Mouse (Mus musculus): ENCODE measurements around the gene Plekhm1.

Plekhm1 gene

DNA sequence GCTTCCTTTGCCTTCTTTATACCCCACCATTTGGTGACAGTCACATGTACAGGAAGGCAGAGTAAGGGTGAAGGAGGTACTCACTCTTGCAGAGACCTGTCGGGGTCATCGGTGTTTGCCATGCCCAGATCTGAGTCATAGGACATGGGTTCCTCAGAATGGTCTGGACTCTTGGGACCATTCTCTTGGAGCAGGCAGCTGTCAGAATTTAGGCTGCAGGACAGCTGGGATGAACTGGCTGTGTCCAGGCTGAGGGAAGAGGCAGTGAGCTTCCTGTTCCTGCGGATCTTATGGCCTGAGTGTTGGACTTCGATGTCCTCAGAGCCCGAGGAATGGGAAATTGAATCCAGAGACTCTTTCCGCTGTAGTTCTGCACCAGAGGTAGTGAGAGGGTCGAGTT, 17.9 kb downstream of the Plekhm1 start:
- in situ Hi-C loops (cut with MboI, MseI): no loop called here

DNA sequence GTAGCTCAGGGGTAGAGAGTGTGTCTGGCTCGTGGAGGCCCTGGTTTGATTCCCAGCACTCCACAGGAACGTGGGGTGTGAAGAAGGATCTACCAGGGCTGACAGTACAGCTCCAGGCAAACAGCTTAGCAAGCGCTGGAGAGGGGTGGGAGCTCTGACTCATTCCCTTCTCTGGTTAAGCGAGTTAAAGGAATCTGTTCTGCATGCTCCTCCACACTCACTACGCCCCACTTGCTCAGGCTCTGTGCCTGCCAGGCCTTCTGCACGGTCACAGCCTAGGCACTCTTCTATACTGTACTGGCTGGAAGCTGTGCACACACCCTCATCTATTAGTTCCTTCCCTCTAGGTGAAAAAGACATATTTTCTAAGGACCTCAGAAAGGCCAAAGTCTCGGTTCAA, 18.5 kb downstream of the Plekhm1 start:
- in situ Hi-C loops (cut with MboI, MseI): no loop called here

DNA sequence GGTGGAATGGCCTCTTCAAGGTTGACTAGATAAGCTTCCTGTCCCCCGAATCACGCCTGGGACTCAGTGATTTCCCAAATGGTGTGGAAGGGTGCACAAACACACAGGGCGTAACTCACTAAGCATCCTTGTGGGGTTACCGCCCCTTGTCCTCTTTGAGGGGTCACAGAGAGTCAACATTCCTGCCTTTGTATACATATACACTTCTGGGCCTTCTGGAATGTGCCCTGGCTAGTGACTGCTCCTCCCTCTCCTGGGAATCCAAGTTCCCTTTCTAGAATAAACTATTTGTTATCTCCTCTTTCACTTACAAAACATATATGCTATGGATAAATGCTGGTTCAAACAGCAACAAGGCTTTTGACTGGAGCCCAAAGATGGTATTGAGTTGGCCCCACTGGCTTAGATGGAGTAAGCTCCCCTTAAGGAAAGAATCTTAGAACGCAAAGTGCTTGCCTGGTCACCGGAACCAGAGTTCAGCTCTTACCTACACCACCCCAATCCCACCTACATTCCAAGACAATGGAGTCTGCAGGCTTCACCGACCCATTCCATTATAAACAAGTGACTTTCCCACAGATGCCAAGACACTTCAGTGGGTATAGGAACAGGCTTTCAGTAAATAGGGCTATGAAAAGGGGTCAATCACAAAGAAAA, 24.5 kb downstream of the Plekhm1 start:
- in situ Hi-C loops (cut with MboI, MseI): no loop called here

DNA sequence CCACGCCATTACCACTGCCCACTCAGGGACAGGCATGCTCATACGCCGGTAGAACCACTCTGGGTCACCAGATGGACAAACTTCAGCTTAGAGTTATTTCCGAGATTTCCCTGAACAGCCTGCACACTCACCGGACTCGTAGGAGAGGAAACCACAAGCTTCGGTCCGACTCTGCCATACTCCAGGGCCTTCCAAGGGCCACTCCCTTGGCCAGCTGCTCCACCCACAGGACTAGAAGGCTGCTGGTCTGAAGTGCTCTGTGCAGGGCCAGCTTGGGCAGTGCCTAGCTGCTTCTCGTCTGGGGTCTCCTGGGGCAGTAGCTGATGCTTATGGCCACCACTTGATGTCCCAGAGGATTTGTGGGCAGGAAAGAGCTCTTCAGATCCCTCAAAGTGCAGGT, 25.7 kb downstream of the Plekhm1 start:
- in situ Hi-C loops (cut with MboI, MseI): no loop called here

- in situ Hi-C loops (cut with MboI, MseI): no loop called here
Observed at GRCm38 (mm10) chr11:103381956-103382613, 30.4 kb downstream of the Plekhm1 start.

DNA sequence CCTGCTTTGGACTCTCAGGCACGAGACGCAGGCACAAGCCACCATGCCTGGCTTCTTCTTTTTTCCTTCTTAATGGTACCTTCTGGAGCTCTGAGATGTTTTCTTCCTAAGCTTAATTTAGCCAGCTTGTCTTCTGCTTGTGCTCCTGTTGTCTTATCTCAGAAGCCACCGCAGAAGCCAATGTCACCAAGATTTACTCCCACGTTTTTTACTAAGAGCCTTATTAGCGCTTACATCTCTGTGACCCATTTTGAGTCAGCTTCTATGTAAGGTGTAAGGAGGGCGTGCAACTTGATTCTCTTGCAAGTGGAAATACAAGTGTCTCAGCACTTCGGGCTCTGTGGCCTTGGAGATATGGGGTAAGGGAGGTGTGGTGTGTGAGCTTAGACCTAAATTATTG, 31.0 kb downstream of the Plekhm1 start:
- in situ Hi-C loops (cut with MboI, MseI): no loop called here

GRCm38 (mm10) chr11:103380460-103380859, 32.0 kb downstream of the Plekhm1 start:
- in situ Hi-C loops (cut with MboI, MseI): no loop called here

DNA sequence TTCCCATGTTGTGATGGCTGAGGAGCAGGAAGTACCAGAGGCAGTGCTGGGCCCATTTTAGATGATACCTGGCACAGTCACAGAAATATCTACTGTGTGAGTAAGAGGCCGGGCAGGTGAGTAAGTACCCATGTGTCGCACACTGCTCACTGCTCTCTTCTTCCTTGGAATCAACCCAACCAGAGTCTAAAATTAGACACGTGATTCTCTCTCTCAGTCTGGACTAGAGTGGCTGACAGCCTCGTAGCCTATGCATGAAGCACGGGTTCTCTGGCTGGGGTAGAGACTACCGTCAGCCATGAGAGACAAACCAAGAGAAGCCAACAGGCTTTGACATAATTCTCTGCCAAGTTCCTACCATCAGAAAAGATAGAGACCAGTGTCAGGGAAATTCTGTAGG, 34.1 kb downstream of the Plekhm1 start:
- in situ Hi-C loops (cut with MboI, MseI): no loop called here

- in situ Hi-C loops (cut with MboI, MseI): no loop called here
Observed at GRCm38 (mm10) chr11:103375772-103376171, 36.7 kb downstream of the Plekhm1 start.

GRCm38 (mm10) chr11:103375258-103375657, 37.2 kb downstream of the Plekhm1 start:
- in situ Hi-C loops (cut with MboI, MseI): no loop called here

DNA sequence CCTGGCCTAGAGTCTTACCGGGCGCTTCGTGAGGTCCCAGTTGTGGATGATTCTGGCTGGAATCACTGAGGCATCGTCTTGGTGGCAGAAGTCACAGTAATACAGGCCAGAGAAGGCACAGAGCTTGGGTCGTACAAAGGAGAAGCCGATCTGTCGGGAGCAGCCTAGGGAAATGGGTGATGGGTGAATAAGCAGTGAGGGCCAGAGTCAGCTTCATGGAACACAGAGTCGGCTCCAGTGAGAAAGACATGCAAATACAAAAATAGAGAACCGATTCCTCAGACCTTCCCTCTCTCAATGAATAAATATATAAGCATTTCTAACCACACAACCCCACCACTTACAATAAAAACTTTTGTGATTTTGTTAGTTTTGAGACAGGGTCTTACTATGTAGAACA, 38.6 kb downstream of the Plekhm1 start:
- in situ Hi-C loops (cut with MboI, MseI): loop anchor here (25.0 kb wide), 1 partner anchor 313 kb away; the partner anchor contains the start of gene Gosr2

DNA sequence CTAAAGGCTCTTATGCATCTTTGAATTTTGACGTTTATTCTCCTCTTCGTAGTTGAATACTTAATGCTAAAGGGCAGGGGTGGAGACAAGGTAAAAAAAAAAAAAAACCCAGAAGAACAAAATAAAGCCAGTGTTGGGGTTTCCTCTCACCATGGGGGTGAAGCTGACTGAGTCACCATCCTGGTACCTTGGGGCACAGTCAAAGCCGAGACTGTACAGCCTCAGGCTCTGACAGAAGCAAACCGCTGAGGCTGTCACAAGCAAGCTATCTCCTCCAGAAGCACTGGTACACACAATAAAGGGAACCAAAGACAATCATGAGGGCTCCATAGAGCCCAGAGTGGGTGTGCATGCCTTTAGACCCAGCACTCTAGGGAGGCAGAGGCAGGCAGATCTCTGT, 39.9 kb downstream of the Plekhm1 start:
- in situ Hi-C loops (cut with MboI, MseI): loop anchor here (25.0 kb wide), 1 partner anchor 315 kb away; the partner anchor contains the start of gene Gosr2

DNA sequence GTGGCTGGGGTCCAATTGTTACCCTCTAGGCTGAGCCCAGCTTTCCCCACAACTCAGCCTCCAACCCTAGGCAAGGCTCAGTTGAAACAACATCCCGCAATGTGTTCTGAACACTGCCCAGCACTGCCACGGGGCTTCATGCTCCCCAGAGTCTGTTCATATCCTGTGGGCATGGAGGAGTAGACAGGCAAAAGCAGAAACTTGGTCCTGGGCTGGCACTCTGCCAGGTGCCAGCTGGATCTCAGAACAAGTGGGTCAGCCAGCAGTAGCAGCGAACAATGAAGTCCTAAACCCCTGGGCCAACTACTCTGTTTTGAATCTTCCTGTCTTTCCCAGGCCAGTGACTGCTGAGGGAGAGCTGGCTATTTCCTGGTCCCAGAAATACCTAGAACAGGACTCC, 40.4 kb downstream of the Plekhm1 start:
- in situ Hi-C loops (cut with MboI, MseI): loop anchor here (25.0 kb wide), 1 partner anchor 315 kb away; the partner anchor contains the start of gene Gosr2

DNA sequence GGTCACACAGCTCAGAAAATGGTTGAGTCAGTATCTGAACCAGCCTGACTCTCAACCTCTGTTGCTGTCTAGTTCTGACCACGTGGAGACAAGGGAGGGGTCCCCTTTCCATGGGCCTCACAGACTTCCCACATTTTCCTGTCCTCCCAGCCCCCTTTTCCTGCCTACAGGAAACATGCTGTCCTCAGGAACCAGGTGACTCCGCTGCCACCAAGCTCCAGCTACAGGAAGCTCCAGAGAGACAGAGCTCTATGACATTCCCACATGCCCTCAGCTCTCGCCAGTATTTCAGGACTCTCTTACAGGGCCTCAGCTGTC, 41.3 kb downstream of the Plekhm1 start:
- in situ Hi-C loops (cut with MboI, MseI): loop anchor here (25.0 kb wide), 1 partner anchor 316 kb away; the partner anchor contains the start of gene Gosr2

GRCm38 (mm10) chr11:103370397-103371221, 41.9 kb downstream of the Plekhm1 start:
- in situ Hi-C loops (cut with MboI, MseI): loop anchor here (25.0 kb wide), 1 partner anchor 317 kb away; the partner anchor contains the start of gene Gosr2

- in situ Hi-C loops (cut with MboI, MseI): loop anchor here (25.0 kb wide), 1 partner anchor 322 kb away; the partner anchor contains the start of gene Gosr2
Observed at GRCm38 (mm10) chr11:103365530-103365929, 47.0 kb downstream of the Plekhm1 start.

- in situ Hi-C loops (cut with MboI, MseI): loop anchor here (25.0 kb wide), 1 partner anchor 322 kb away; the partner anchor contains the start of gene Gosr2
Observed at GRCm38 (mm10) chr11:103365022-103365421, 47.5 kb downstream of the Plekhm1 start.

GRCm38 (mm10) chr11:103364335-103364734, 48.2 kb downstream of the Plekhm1 start:
- in situ Hi-C loops (cut with MboI, MseI): loop anchor here (25.0 kb wide), 1 partner anchor 323 kb away; the partner anchor contains the start of gene Gosr2

DNA sequence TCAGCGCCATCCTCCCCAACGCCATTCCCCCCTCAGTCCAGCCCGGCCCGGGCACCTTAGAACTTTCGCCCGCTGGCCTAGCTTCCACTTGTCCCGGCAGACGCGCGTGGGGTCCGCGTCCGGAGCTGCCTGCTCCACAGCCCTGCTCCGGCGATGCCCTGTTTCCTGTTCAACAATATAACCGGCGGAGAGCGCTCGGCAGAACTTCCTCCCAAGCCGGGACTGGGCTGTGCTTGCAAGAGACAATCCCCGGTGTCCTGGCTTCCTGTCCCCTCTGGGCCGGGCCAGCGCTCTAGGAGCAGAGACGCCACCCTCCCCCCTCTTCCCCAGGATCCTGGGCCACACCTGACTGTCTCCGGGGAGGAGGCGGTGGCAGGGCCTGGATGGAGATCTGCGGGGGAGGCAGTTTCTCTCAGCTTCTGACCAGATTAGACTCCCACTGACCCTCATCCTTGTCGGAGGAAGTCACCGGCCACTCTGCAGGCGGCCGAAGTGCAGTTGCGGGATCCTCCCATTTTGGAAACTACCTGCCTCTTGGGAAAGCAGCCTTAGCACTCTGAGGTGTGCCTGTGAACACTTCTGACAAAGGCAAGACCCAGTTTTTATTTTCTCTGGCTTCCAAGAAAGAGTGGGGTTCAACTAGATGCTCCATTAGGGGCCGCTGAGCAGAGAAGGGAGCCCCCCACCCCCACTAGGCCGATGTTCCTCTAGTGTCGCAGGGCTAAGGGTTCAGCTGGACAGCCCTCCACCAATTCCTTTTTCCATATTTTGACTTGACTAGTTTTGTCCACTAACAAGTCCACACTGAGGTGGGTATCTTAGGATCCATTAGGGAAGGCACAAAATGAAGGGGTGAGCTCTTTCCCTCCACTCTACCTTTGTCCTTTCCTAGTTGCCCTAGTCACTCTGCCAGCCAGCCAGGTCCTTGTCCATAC, 49.0 kb downstream of the Plekhm1 start, which contains the start of gene Arhgap27:
Gene Arhgap27 (minus strand): TSS at position 479 of the 935 bp plus-strand sequence.
- in situ Hi-C loops (cut with MboI, MseI): loop anchor here (25.0 kb wide), 1 partner anchor 324 kb away; the partner anchor contains the start of gene Gosr2

GRCm38 (mm10) chr11:103362521-103363181, 49.8 kb downstream of the Plekhm1 start:
- in situ Hi-C loops (cut with MboI, MseI): loop anchor here (25.0 kb wide), 1 partner anchor 325 kb away; the partner anchor contains the start of gene Gosr2
